Mouse (Mus musculus) megakaryocyte, embryonic 14.5 days (primary cell): ENCODE measurements around the gene Tex36. TPM values are rescaled to one million over a fixed set of nuclear protein-coding genes. Genes with fewer than 3 reads are reported as not detected.

Experiments used
- H3K27me3 ChIP-seq: replicated peaks from 2 replicates; pipeline ENCODE3; 2012; ENCODE audit warnings: inconsistent platforms
- H3K36me3 ChIP-seq: replicated peaks from 2 replicates; pipeline ENCODE3; 2012; ENCODE audit warnings: low read length, inconsistent platforms, mixed read lengths
- H3K4me1 ChIP-seq: 2 replicates; pipeline ENCODE4 v1.6.1; 2012; ENCODE audit warnings: inconsistent platforms
- H3K4me3 ChIP-seq: replicated peaks from 2 replicates; pipeline ENCODE3; 2012; ENCODE audit warnings: moderate library complexity, mild to moderate bottlenecking, inconsistent platforms
- H3K9me3 ChIP-seq: 2 replicates; pipeline ENCODE4 v1.6.1; 2012; ENCODE audit warnings: inconsistent platforms
- FLI1 ChIP-seq: IDR thresholded peaks from 2 replicates; pipeline ENCODE4 v1.6.1; 2012; ENCODE audit warnings: low read length, inconsistent platforms, mixed read lengths
- GATA1 ChIP-seq: IDR thresholded peaks from 3 replicates; pipeline ENCODE4 v1.6.1; 2012; ENCODE audit warnings: mixed read lengths, low read length, inconsistent platforms, borderline replicate concordance
- polyA plus RNA-seq: library from polyadenylated mRNA; stranded (reverse); fragments of >175 nt; gene quantifications from 2 replicates; pipeline ENCODE4 v1.2.3, GENCODE M21; 2012; ENCODE audit warnings: low replicate concordance; ENCODE audit not compliant: insufficient read depth

Tex36 gene
- polyA plus RNA-seq: not detected in 2 replicates

GRCm38 (mm10) chr7:133602058-133602457, at the start of gene Tex36:
Tex36 (minus strand) TSS chr7:133602158.
- no peaks in the 10 kb centered on the region for H3K4me1 ChIP-seq
- H3K27me3 ChIP-seq: peaks cover 9% of the 10 kb centered on the region
- H3K36me3 ChIP-seq: no peaks in the 10 kb centered on the region
- H3K4me3 ChIP-seq: no peak within 1 kb of the TSS
- TF ChIP-seq GATA1 (no peak), FLI1 (no peak)
- H3K9me3 ChIP-seq: no peaks in the 10 kb centered on the region

GRCm38 (mm10) chr7:133645716-133646115, 43.8 kb upstream of the Tex36 start:
- no peaks in the 10 kb centered on the region for H3K4me1 ChIP-seq
- TF ChIP-seq GATA1 (no peak), FLI1 (no peak)
- no peak overlapping the region for H3K4me3 ChIP-seq
- peaks cover 99% of the 10 kb centered on the region for H3K36me3 ChIP-seq
- H3K27me3 ChIP-seq: no peaks in the 10 kb centered on the region
- no peaks in the 10 kb centered on the region for H3K9me3 ChIP-seq

- TF ChIP-seq FLI1 (no peak), GATA1 (no peak)
- Histone ChIP-seq H3K36me3 (peaks cover 45% of the 10 kb centered on the region), H3K9me3 (no peaks in the 10 kb centered on the region)
These were observed 36.9 kb upstream of the Tex36 start for GRCm38 (mm10) chr7:133638821-133639220.

DNA sequence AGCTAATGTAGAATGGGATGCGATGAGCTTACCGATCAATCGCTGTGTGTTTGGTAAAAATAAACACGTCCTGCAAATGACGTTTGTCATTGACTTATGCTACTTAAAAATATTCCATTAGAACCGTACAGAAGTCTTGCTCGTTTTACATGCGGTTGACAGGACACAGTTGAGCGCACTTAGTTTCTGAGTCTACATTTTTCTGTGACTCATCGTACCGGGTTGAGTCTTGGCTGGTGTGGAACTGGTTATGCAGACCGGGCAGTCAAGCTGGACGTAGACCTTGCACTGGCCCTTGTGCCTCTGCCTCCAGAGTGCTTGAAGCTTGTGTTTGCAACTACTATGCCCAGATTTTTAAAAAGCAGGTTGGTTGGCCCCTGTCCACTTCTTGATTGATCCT, 36.3 kb upstream of the Tex36 start:
- H3K36me3 ChIP-seq: peaks cover 40% of the 10 kb centered on the region
- H3K9me3 ChIP-seq: no peaks in the 10 kb centered on the region
- H3K27me3 ChIP-seq: no peaks in the 10 kb centered on the region
- TF ChIP-seq GATA1 (no peak), FLI1 (no peak)
- H3K4me1 ChIP-seq: peaks cover 14% of the 10 kb centered on the region
- H3K4me3 ChIP-seq: peak overlapping the region; percentile 99

More at GRCm38 (mm10) chr7:133638821-133639220, 36.9 kb upstream of the Tex36 start:
- peaks cover 14% of the 10 kb centered on the region for H3K4me1 ChIP-seq
- no peaks in the 10 kb centered on the region for H3K27me3 ChIP-seq
- peak overlapping the region; percentile 99 for H3K4me3 ChIP-seq

GRCm38 (mm10) chr7:133637361-133638305, 35.7 kb upstream of the Tex36 start, which contains the start of gene Edrf1:
Edrf1 (plus strand) TSS chr7:133637543.
- Histone ChIP-seq H3K4me3 (peak within 1 kb of the TSS; percentile 99), H3K4me1 (peaks cover 14% of the 10 kb centered on the region), H3K27me3 (no peaks in the 10 kb centered on the region), H3K9me3 (no peaks in the 10 kb centered on the region), H3K36me3 (peaks cover 33% of the 10 kb centered on the region)
- TF ChIP-seq FLI1 (no peak), GATA1 (no peak)

GRCm38 (mm10) chr7:133636738-133637352, 34.9 kb upstream of the Tex36 start:
- Histone ChIP-seq H3K36me3 (peaks cover 25% of the 10 kb centered on the region), H3K27me3 (no peaks in the 10 kb centered on the region), H3K4me1 (peaks cover 14% of the 10 kb centered on the region), H3K9me3 (no peaks in the 10 kb centered on the region), H3K4me3 (peak overlapping the region; percentile 99)
- TF ChIP-seq FLI1: no peak
- TF ChIP-seq GATA1: no peak

DNA sequence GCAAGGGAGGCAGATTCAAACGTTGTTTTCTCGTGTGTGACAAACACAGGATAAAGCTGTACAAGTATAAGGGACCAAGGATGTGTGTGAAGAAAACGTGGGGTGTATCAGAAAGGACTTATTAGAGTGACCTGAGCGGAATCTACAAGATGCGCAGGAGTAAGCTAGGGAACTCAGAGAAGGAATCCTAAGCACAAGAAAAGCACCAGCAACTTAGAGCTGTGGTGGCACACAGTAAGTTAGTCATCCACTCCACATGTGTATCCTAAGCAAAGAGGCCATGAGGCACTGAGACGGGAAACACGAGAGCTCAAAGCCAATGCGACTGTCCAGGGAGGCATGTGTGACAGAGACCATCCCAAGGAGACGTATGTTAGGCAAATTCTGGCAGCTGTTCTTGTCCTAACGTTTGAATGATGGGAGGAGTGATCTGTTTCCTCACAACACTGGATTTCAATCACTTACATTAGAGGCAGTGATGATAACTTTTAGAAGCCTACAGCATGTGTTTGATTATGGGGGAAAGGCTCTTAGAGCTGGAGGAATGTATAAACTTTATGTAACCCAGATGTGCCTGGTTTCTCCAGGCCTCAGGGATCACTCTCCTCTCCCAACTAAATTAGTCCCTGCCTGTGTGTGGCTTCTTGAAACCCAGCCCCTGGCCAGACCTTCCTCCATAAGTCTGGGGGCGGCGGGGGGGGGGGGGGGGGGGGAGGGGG, 33.1 kb upstream of the Tex36 start:
- Histone ChIP-seq H3K4me3 (no peak overlapping the region), H3K27me3 (peaks cover 5% of the 10 kb centered on the region), H3K9me3 (no peaks in the 10 kb centered on the region), H3K4me1 (peaks cover 11% of the 10 kb centered on the region), H3K36me3 (peaks cover 8% of the 10 kb centered on the region)
- TF ChIP-seq GATA1: no peak
- TF ChIP-seq FLI1: no peak

GRCm38 (mm10) chr7:133632476-133632875, 30.5 kb upstream of the Tex36 start:
- Histone ChIP-seq H3K36me3 (no peaks in the 10 kb centered on the region), H3K9me3 (no peaks in the 10 kb centered on the region), H3K4me1 (no peaks in the 10 kb centered on the region; the same call in 1 of the 2 replicates), H3K27me3 (peaks cover 10% of the 10 kb centered on the region), H3K4me3 (no peak overlapping the region)
- TF ChIP-seq GATA1 (no peak), FLI1 (no peak)

- Histone ChIP-seq H3K9me3 (no peaks in the 10 kb centered on the region), H3K36me3 (no peaks in the 10 kb centered on the region), H3K27me3 (peaks cover 17% of the 10 kb centered on the region), H3K4me1 (no peaks in the 10 kb centered on the region), H3K4me3 (no peak overlapping the region)
- TF ChIP-seq GATA1 (no peak), FLI1 (no peak)
These were observed 28.9 kb upstream of the Tex36 start for GRCm38 (mm10) chr7:133630821-133631220.
